Mouse (Mus musculus) ovary, adult 10 weeks (tissue): ENCODE results near the gene Mylip. TPM values are rescaled to one million over a fixed set of nuclear protein-coding genes. Genes with fewer than 3 reads are reported as not detected.

Source experiments
- polyA plus RNA-seq: library from polyadenylated mRNA; stranded (reverse); fragments of 350-450 nt; fragmentation: Illumina TruSeq; extraction: RNeasy Lipid Tissue Mini Kit (QIAGEN cat#74804); gene quantifications from one replicate; pipeline ENCODE4 v1.2.3, GENCODE M21; 2014

Mylip gene
- polyA plus RNA-seq, result 19.3 TPM

GRCm38 (mm10) chr13:45389448-45390311 lies at the start of gene Mylip:
Gene Mylip (plus strand): TSS chr13:45389742.

Other genes with a start within 250 kb of the Mylip start
- gene Gmpr, start 117.7 kb downstream of the Mylip start, polyA plus RNA-seq, result 0.80 TPM